Mouse (Mus musculus) thymus, postnatal 10 days (tissue): ENCODE results near the gene Cisd3.
"Not testable (repeated sequence)": the region's sequence is repeated elsewhere in the genome, so short reads cannot be mapped to it uniquely, and the experiment has no call there.

Experiments
- DNase-seq, 2 experiments: peaks; one replicate each; pipeline ENCODE4 v3.0.0; 2021; ENCODE audit warnings: low spot score in 2 of 2

Cisd3 gene

DNA sequence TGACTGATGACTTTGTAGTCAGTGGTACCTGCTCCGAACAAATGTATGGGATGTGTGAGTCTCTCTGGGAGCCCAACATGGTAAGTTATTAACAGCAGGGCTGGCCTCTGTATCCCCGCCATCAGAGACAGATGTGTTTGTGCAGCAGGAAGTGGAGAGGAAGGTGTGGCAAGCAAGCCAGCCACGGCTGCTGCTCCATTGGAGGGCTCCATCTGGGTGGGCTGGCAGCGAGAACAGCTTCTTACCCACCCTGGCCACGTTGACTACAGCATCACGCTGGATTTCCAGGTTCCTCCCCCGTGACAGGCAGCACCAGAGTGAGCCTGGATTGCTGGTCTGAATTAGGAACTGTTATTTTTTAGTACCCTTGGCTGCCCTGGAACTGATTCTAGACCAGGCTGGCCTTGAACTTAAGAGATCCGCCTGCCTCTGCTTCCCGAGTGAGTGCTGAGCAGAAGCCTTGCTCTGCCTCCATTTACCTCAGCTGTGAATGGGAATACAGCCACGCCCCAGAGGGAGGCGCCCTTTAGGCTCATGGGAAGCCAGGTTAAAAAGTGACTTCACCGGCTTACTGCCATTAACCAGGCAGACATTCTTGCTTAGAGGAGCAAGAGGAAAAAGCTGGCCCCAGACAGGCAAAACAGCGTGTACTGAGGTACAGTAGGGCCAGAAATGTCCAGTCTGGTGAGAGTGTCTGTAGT is 25.7 kb downstream of the Cisd3 start:
- no peak for DNase-seq

- no peak for DNase-seq
Measured at GRCm38 (mm10) chr11:97712286-97712685, 26.7 kb downstream of the Cisd3 start.

GRCm38 (mm10) chr11:97713896-97714295 is 28.3 kb downstream of the Cisd3 start:
- DNase-seq, result no peak

DNA sequence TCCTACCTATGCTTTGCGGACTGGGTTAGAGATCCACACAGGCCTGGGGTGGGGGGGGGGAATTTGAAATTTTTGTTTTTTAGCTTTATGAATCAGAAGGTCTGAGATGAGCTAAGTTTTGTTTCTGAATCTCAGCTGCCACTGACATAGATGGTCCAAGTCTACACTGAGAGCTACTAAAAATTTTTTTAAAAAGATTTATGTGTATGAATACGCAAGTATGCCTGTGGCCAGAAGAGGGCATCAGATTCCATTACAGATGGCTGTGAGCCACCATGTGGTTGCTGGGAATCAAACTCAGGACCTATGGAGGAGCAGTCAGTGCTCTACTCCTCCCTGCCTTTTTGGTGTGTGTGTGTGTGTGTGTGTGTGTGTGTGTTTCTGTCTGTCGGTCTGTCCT is 28.7 kb downstream of the Cisd3 start:
- no peak for DNase-seq

- DNase-seq, result no peak
Measured at GRCm38 (mm10) chr11:97714784-97715760, 29.4 kb downstream of the Cisd3 start.

DNA sequence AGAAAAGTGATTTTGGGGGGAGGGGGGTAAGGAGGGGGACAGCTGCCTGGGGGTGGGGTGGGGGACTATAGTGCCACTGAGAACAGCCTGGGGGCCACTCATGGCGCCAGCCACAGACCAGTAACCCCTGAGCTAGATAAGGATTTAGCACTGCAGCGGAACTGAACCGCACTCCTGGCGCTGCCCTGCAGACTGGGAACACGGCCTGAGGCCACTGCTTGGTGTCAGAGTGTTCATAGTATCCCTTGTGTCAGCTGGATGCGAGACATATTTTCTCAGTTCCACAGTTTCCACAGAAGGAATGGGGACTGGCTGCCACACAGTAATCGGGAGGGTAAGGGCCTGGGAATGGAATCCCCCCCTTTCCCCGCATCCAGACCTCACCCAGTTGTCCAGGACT is 30.4 kb downstream of the Cisd3 start:
- DNase-seq, result no peak

GRCm38 (mm10) chr11:97717369-97718280 is 32.0 kb downstream of the Cisd3 start:
- no peak for DNase-seq

GRCm38 (mm10) chr11:97718281-97718860 is 32.7 kb downstream of the Cisd3 start:
- no peak for DNase-seq

GRCm38 (mm10) chr11:97719041-97719440 is 33.4 kb downstream of the Cisd3 start:
- no peak for DNase-seq

GRCm38 (mm10) chr11:97721338-97721737 is 35.7 kb downstream of the Cisd3 start:
- DNase-seq, result no peak

GRCm38 (mm10) chr11:97723709-97724108 is 38.1 kb downstream of the Cisd3 start:
- DNase-seq, result no peak

- DNase-seq, result peak in 1 of 2 experiments; percentile 32
Measured at GRCm38 (mm10) chr11:97728311-97728710, 42.7 kb downstream of the Cisd3 start.

DNA sequence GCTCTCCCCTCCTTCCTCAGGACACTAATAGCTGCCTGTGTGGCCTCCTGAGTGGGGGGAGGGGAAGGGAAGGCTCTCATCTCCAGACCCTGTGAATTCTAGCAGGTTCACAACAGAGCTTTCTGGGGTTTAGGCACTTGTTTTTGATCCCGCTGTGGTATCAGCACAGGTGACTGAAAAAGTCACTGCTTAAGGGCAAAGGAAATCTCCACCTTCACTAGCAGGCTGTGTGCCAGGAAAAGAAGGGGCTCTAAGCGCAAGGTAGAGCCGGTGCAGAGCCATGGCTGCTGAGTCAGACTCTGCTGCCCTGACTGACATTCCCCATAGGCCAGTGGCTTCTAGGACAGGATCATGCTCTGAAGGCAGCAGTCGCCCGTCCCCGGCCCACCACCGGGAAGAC is 43.1 kb downstream of the Cisd3 start:
- no peak for DNase-seq

GRCm38 (mm10) chr11:97733689-97734088 is 48.1 kb downstream of the Cisd3 start:
- DNase-seq, result no peak

DNA sequence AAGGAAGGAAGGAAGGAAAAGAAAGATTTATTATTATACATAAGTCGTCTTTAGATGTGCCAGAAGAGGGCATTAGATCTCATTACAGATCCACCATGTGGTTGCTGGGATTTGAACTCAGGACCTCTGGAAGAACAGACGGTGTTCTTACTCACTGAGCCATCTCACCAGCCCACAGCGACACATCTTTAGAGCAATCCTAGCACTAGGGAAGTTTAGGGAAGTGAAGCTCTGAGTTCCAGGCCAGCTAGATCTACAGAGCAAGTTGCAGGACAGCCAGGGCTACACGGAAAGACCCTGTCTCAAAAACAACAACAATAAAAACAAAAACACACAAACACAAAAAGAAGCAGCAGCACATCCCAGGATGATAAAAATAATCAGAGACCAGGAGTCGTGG is 49.2 kb downstream of the Cisd3 start:
- DNase-seq, result not testable (repeated sequence)

DNA sequence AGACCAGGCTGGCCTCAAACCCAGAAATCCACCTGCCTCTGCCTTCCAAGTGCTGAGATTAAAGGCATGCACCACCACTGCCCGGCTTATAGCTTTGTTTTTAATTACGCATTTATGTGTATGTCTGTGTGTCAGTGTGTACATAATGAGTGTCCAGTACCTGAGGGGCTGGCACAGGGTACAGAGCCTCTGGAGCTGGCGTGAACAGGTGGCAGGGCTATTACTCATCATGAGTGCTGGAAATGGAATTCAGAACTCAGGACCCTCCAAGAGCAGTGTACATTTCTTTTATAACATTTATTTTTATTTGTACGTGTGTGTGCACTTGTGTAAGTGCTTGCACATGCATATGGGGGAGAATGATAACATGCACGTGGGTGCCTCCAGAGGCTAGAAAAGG is 51.0 kb downstream of the Cisd3 start:
- no peak for DNase-seq

DNA sequence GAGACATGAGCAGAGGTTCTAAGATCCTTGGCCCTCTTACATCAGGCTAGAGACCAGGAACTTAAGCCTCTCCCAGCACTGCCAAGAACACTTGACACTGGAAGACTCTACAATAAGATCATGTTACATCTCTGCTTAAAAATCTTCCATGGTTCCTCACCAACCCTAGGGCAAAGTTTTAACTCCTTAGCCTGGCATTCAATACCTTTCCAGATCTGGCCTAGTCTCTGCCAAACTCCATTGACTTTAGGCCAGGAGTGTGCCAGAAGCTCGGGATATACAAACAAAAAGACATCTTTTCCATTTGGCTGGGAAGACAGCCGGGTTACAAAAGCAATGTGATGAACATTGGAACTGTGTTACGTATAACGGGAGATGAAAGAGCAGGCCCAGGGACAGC is 52.0 kb downstream of the Cisd3 start:
- DNase-seq, result no peak
